Mouse (Mus musculus): ENCODE data around the gene Arfgef2. TPM values are rescaled to one million over a fixed set of nuclear protein-coding genes. Genes with fewer than 3 reads are reported as not detected.

Arfgef2 gene
- polyA plus RNA-seq, 1 experiment = 27.9 TPM

- TF ChIP-seq CTCF (IDR thresholded peaks at IDR 0.05; ENCODE audit: borderline replicate concordance, insufficient read depth, low read depth, low read length) (no peak), POLR2A (IDR thresholded peaks at IDR 0.05; ENCODE audit: borderline replicate concordance, insufficient read depth, low read length) (no peak)
- no peak overlapping the region for H3K4me3 ChIP-seq (replicated peaks; ENCODE audit: insufficient read depth, low read depth, low read length)
- no peak overlapping the region for H3K27ac ChIP-seq (ENCODE audit: insufficient read depth, low read length)
- peak in 1 of 2 experiments; percentile 31 for DNase-seq
- WGBS = 48% methylated on average over 5 of the region's 5 CpGs
- H3K27me3 ChIP-seq (ENCODE audit: control insufficient read depth, insufficient read depth, low read length) = no peaks in the 10 kb centered on the region
- peaks cover 30% of the 10 kb centered on the region for H3K4me1 ChIP-seq (ENCODE audit: control insufficient read depth, insufficient read depth, low read length)
These were observed 19.0 kb downstream of the Arfgef2 start for GRCm38 (mm10) chr2:166824386-166824785.

GRCm38 (mm10) chr2:166824998-166825397, 19.6 kb downstream of the Arfgef2 start:
- 87% methylated on average over 5 of the region's 5 CpGs for WGBS

GRCm38 (mm10) chr2:166826491-166827224, 21.3 kb downstream of the Arfgef2 start:
- TF ChIP-seq POLR2A (IDR thresholded peaks at IDR 0.05; ENCODE audit: borderline replicate concordance, insufficient read depth, low read length) (no peak), CTCF (IDR thresholded peaks at IDR 0.05; ENCODE audit: borderline replicate concordance, insufficient read depth, low read depth, low read length) (no peak)
- WGBS = 81% methylated on average over 8 of the region's 8 CpGs
- no peak overlapping the region for H3K4me3 ChIP-seq (replicated peaks; ENCODE audit: insufficient read depth, low read depth, low read length)
- H3K27ac ChIP-seq (ENCODE audit: insufficient read depth, low read length) = no peak overlapping the region
- peaks cover 22% of the 10 kb centered on the region for H3K4me1 ChIP-seq (ENCODE audit: control insufficient read depth, insufficient read depth, low read length)
- no peaks in the 10 kb centered on the region for H3K27me3 ChIP-seq (ENCODE audit: control insufficient read depth, insufficient read depth, low read length)
- DNase-seq = no peak

More at GRCm38 (mm10) chr2:166824998-166825397, 19.6 kb downstream of the Arfgef2 start:
- DNase-seq = no peak
- no peak overlapping the region for H3K27ac ChIP-seq (ENCODE audit: insufficient read depth, low read length)
- H3K4me1 ChIP-seq (ENCODE audit: control insufficient read depth, insufficient read depth, low read length) = peaks cover 30% of the 10 kb centered on the region
- H3K27me3 ChIP-seq (ENCODE audit: control insufficient read depth, insufficient read depth, low read length) = no peaks in the 10 kb centered on the region
- TF ChIP-seq CTCF (IDR thresholded peaks at IDR 0.05; ENCODE audit: borderline replicate concordance, insufficient read depth, low read depth, low read length) (no peak), POLR2A (IDR thresholded peaks at IDR 0.05; ENCODE audit: borderline replicate concordance, insufficient read depth, low read length) (no peak)
- H3K4me3 ChIP-seq (replicated peaks; ENCODE audit: insufficient read depth, low read depth, low read length) = no peak overlapping the region

- Histone ChIP-seq H3K4me3 (replicated peaks; ENCODE audit: insufficient read depth, low read depth, low read length) (no peak overlapping the region), H3K4me1 (ENCODE audit: control insufficient read depth, insufficient read depth, low read length) (peaks cover 14% of the 10 kb centered on the region), H3K27me3 (ENCODE audit: control insufficient read depth, insufficient read depth, low read length) (no peaks in the 10 kb centered on the region), H3K27ac (ENCODE audit: insufficient read depth, low read length) (no peak overlapping the region)
- WGBS = 90% methylated on average over 12 of the region's 12 CpGs
- no peak for TF ChIP-seq POLR2A (IDR thresholded peaks at IDR 0.05; ENCODE audit: borderline replicate concordance, insufficient read depth, low read length)
- no peak for TF ChIP-seq CTCF (IDR thresholded peaks at IDR 0.05; ENCODE audit: borderline replicate concordance, insufficient read depth, low read depth, low read length)
- no peak for DNase-seq
These were observed 22.9 kb downstream of the Arfgef2 start for GRCm38 (mm10) chr2:166828306-166828705.

DNA sequence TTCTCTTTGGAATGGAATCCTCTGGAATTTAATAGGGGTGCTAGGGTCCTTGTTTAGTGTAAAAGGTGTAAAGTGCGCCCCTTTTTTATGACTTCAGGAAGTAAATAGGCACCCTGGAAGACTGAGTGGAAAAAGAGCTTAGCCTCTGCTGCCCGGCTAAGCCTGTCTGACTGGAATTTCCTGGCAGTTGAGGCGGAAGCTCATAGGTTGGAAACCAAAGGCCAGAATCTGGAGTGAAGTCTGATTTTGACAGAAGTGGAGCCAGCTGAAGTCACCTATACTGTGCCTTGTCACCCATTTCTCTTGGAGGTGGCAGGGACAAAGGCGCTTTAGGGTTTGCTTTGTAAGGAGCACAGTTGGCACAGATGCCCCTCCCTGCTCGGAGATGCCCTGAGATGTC, 25.0 kb downstream of the Arfgef2 start:
- Histone ChIP-seq H3K27ac (ENCODE audit: insufficient read depth, low read length) (no peak overlapping the region), H3K27me3 (ENCODE audit: control insufficient read depth, insufficient read depth, low read length) (no peaks in the 10 kb centered on the region), H3K4me3 (replicated peaks; ENCODE audit: insufficient read depth, low read depth, low read length) (no peak overlapping the region), H3K4me1 (ENCODE audit: control insufficient read depth, insufficient read depth, low read length) (peaks cover 5% of the 10 kb centered on the region)
- 89% methylated on average over 5 of the region's 5 CpGs for WGBS
- TF ChIP-seq CTCF (IDR thresholded peaks at IDR 0.05; ENCODE audit: borderline replicate concordance, insufficient read depth, low read depth, low read length) = no peak
- no peak for TF ChIP-seq POLR2A (IDR thresholded peaks at IDR 0.05; ENCODE audit: borderline replicate concordance, insufficient read depth, low read length)
- DNase-seq = no peak

DNA sequence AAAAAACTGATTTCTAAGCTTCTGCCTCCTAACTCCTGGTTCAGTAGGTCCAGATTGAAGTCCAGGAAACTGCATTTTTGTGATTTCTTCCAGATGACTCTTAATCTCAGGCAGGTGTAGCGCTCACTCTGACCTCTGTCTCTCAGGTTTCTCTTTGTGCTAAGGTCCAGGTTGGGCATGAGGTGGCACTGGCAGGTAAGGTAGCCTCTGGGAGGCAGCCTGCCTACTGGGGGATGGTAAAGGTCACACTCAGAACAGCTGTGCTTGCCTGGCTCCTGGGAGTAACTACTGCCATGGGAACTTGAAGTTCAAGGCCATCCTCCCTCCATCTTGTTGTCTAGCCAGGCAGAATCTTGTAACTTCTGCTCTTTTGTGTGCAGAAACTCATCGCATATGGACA, 28.7 kb downstream of the Arfgef2 start:
- peaks cover 14% of the 10 kb centered on the region for H3K4me1 ChIP-seq (ENCODE audit: control insufficient read depth, insufficient read depth, low read length)
- DNase-seq = no peak
- H3K27ac ChIP-seq (ENCODE audit: insufficient read depth, low read length) = no peak overlapping the region
- 95% methylated on average over 2 of the region's 2 CpGs for WGBS
- TF ChIP-seq POLR2A (IDR thresholded peaks at IDR 0.05; ENCODE audit: borderline replicate concordance, insufficient read depth, low read length) (no peak), CTCF (IDR thresholded peaks at IDR 0.05; ENCODE audit: borderline replicate concordance, insufficient read depth, low read depth, low read length) (no peak)
- H3K27me3 ChIP-seq (ENCODE audit: control insufficient read depth, insufficient read depth, low read length) = no peaks in the 10 kb centered on the region
- H3K4me3 ChIP-seq (replicated peaks; ENCODE audit: insufficient read depth, low read depth, low read length) = no peak overlapping the region

- Histone ChIP-seq H3K4me1 (ENCODE audit: control insufficient read depth, insufficient read depth, low read length) (peaks cover 14% of the 10 kb centered on the region), H3K27me3 (ENCODE audit: control insufficient read depth, insufficient read depth, low read length) (no peaks in the 10 kb centered on the region), H3K4me3 (replicated peaks; ENCODE audit: insufficient read depth, low read depth, low read length) (no peak overlapping the region), H3K27ac (ENCODE audit: insufficient read depth, low read length) (no peak overlapping the region)
- 86% methylated on average over 4 of the region's 4 CpGs for WGBS
- no peak for TF ChIP-seq POLR2A (IDR thresholded peaks at IDR 0.05; ENCODE audit: borderline replicate concordance, insufficient read depth, low read length)
- TF ChIP-seq CTCF (IDR thresholded peaks at IDR 0.05; ENCODE audit: borderline replicate concordance, insufficient read depth, low read depth, low read length) = no peak
- DNase-seq = no peak
These were observed 29.4 kb downstream of the Arfgef2 start for GRCm38 (mm10) chr2:166834796-166835195.

GRCm38 (mm10) chr2:166835581-166835980, 30.2 kb downstream of the Arfgef2 start:
- 20% methylated on average over 5 of the region's 5 CpGs for WGBS
- DNase-seq = peak in 1 of 2 experiments; percentile 14
- no peak overlapping the region for H3K4me3 ChIP-seq (replicated peaks; ENCODE audit: insufficient read depth, low read depth, low read length)
- H3K27me3 ChIP-seq (ENCODE audit: control insufficient read depth, insufficient read depth, low read length) = no peaks in the 10 kb centered on the region
- no peak for TF ChIP-seq POLR2A (IDR thresholded peaks at IDR 0.05; ENCODE audit: borderline replicate concordance, insufficient read depth, low read length)
- no peak for TF ChIP-seq CTCF (IDR thresholded peaks at IDR 0.05; ENCODE audit: borderline replicate concordance, insufficient read depth, low read depth, low read length)
- H3K27ac ChIP-seq (ENCODE audit: insufficient read depth, low read length) = no peak overlapping the region
- H3K4me1 ChIP-seq (ENCODE audit: control insufficient read depth, insufficient read depth, low read length) = peaks cover 14% of the 10 kb centered on the region
